Mouse (Mus musculus): ENCODE measurements around the gene Creb3l1. TPM values are rescaled to one million over a fixed set of nuclear protein-coding genes. Genes with fewer than 3 reads are reported as not detected.

Gene Creb3l1
- polyA plus RNA-seq, 1 experiment from 2014 or later, result 3.4 TPM

DNA sequence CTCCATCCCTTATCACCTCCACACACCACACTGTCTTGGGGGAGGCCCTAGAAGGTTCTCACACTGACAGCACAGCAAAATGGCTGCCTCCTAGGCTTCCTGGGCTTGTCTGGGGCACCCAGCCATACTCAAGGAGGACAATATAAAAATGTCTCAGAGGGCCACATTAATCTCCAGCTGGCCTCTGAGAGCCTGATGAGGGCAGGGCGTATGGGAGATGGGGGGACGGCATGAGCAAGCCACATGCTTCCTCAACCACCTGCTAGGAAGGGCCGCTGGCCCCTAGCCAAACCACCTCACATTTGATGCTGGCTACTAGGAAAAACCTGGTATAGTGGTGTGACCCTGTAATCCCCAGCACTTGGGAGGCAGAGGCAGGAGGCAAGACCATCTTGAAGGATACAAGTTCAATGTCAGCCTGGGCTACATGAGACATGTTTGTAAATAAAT, 75.5 kb downstream of the Creb3l1 start:
- 67% methylated on average over 3 of the region's 3 CpGs for WGBS

DNA sequence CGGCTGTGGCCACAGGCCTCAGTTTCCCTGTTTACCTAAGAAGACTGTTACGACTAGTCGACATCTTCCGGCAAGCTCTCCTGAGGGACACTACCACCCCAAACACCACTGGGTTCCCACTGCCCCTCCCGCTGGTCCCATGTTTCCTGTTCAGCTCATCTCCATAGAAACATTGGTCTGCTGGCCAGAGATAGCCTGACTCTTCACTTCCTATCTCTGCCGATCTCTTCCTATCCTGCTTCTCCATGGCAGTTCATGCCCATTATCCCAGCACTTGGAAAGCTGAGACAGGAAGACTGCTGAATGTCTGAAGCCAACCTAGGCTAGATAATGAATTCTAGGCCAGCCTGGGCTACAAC, 76.2 kb downstream of the Creb3l1 start:
- H3K4me3 ChIP-seq (replicated peaks), result no peak overlapping the region
- 77% methylated on average over 6 of the region's 6 CpGs for WGBS
- no peaks in the 10 kb centered on the region for H3K27me3 ChIP-seq (replicated peaks)
- H3K9ac ChIP-seq (replicated peaks), result no peak overlapping the region
- no peaks in the 10 kb centered on the region for H3K36me3 ChIP-seq
- H3K27ac ChIP-seq (replicated peaks), result peak overlapping the region; percentile 23; the same call in 1 of the 2 replicates
- no peak for ATAC-seq (ENCODE audit: low FRiP score)
- H3K9me3 ChIP-seq (replicated peaks), result no peaks in the 10 kb centered on the region
- H3K4me2 ChIP-seq, result no peak overlapping the region
- H3K4me1 ChIP-seq, result peaks cover 60% of the 10 kb centered on the region

More for the DNA sequence above, 75.5 kb downstream of the Creb3l1 start:
- no peaks in the 10 kb centered on the region for H3K36me3 ChIP-seq
- no peaks in the 10 kb centered on the region for H3K27me3 ChIP-seq (replicated peaks)
- H3K9ac ChIP-seq (replicated peaks), result no peak overlapping the region
- H3K4me1 ChIP-seq, result peaks cover 66% of the 10 kb centered on the region
- ATAC-seq (ENCODE audit: low FRiP score), result no peak
- H3K27ac ChIP-seq (replicated peaks), result peak overlapping the region; percentile 67; the same call in 1 of the 2 replicates
- H3K4me2 ChIP-seq, result no peak overlapping the region
- no peaks in the 10 kb centered on the region for H3K9me3 ChIP-seq (replicated peaks)
- no peak overlapping the region for H3K4me3 ChIP-seq (replicated peaks)

DNA sequence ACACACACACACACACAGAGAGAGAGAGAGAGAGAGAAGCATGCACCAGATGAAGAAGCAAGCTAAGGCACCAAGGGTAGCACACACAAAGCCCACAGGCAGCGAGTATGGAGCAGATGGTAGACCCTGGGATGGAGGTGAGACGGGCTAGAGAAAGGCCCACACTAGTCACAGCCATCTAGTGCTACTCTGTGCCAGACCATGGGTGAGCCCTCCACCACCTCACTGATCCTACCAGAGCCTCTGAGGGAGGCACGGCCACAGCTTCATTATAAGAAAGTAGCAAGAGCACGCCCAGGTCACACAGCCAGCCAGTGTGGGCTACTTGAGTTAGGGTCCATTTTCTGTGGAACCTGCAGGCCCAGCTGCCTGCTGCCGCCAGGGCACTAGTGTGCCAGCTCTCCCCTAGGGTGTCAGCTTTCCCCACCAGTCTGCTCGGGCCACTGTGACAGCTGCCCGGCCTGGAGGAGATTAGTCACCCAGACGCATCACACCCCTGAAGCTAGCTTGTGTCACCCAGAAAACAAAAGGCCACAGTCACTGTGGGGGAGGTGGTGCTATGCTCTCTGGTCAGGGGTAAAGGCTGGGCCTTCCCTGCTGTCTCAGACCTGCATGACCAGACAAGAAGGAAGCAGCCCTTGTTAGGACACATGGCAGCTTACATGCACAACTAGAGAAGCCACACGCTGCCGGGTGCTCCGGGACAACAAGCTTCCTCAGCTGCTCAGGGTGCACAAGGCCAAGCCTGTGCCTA, 76.7 kb downstream of the Creb3l1 start:
- Histone ChIP-seq H3K27me3 (replicated peaks) (no peaks in the 10 kb centered on the region), H3K9me3 (replicated peaks) (no peaks in the 10 kb centered on the region), H3K36me3 (no peaks in the 10 kb centered on the region), H3K4me1 (peaks cover 60% of the 10 kb centered on the region), H3K4me3 (replicated peaks) (no peak overlapping the region), H3K27ac (replicated peaks) (peak overlapping the region; percentile 23; the same call in 1 of the 2 replicates), H3K4me2 (no peak overlapping the region), H3K9ac (replicated peaks) (no peak overlapping the region)
- no peak for ATAC-seq (ENCODE audit: low FRiP score)
- 54% methylated on average over 11 of the region's 11 CpGs for WGBS

DNA sequence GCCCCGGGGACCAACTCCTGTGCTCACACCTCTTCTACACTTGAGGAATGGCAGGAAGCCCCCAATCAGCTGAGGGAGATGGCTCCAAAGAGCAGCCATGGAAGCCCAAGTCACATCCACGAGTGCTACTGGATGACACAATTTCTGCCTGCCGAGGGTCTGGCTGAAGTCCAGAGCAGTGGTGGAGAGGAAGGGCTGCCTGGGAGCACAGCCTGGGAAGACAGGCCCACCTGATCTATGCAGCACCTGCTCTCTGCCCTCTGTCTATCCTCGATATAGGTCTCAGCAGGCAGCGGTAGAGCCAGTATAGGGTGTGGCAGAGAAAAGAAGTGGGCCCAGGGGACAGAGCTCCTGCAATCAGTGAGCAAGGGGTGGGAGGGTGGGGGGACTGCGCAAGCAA, 77.5 kb downstream of the Creb3l1 start:
- H3K4me3 ChIP-seq (replicated peaks), result no peak overlapping the region
- H3K9ac ChIP-seq (replicated peaks), result no peak overlapping the region
- H3K27me3 ChIP-seq (replicated peaks), result no peaks in the 10 kb centered on the region
- no peaks in the 10 kb centered on the region for H3K9me3 ChIP-seq (replicated peaks)
- no peak overlapping the region for H3K4me2 ChIP-seq
- no peaks in the 10 kb centered on the region for H3K36me3 ChIP-seq
- no peak for ATAC-seq (ENCODE audit: low FRiP score)
- peaks cover 60% of the 10 kb centered on the region for H3K4me1 ChIP-seq
- no peak overlapping the region for H3K27ac ChIP-seq (replicated peaks)
- WGBS, result 41% methylated on average over 6 of the region's 6 CpGs

DNA sequence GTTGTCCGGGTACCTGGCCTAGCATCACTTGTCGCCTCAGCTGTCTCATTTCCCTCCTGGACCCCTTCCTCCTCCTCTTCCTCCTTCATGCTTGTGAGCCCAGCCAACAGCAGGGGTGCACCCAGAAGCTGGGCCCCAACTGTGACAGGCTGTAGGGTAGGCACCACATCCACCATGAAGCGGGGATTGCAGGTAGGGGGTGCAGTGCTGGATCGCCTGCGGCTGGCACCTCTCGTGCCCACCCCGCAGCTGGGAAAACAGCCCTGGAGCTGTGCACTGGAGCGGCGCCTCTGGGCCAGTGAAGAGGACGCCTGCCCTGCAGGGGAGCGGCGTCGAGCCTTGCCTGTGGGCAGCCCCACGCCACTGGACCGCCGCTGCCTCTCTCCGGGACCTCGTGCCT, 78.8 kb downstream of the Creb3l1 start, which contains the start of gene Gm9821:
Gene Gm9821, plus strand, starts transcription at position 221 of the 400 bp plus-strand sequence.
- Histone ChIP-seq H3K4me2 (no peak within 1 kb of the TSS), H3K4me3 (replicated peaks) (no peak within 1 kb of the TSS), H3K36me3 (peaks cover 4% of the 10 kb centered on the region), H3K27me3 (replicated peaks) (no peaks in the 10 kb centered on the region), H3K9me3 (replicated peaks) (no peaks in the 10 kb centered on the region), H3K9ac (replicated peaks) (0 out of 2 replicates have a peak within 1 kb of the TSS, but pooled peaks have one; percentile 2), H3K4me1 (peaks cover 56% of the 10 kb centered on the region), H3K27ac (replicated peaks) (no peak within 1 kb of the TSS)
- no peak for ATAC-seq (ENCODE audit: low FRiP score)
- 90% methylated on average over 18 of the region's 18 CpGs for WGBS

DNA sequence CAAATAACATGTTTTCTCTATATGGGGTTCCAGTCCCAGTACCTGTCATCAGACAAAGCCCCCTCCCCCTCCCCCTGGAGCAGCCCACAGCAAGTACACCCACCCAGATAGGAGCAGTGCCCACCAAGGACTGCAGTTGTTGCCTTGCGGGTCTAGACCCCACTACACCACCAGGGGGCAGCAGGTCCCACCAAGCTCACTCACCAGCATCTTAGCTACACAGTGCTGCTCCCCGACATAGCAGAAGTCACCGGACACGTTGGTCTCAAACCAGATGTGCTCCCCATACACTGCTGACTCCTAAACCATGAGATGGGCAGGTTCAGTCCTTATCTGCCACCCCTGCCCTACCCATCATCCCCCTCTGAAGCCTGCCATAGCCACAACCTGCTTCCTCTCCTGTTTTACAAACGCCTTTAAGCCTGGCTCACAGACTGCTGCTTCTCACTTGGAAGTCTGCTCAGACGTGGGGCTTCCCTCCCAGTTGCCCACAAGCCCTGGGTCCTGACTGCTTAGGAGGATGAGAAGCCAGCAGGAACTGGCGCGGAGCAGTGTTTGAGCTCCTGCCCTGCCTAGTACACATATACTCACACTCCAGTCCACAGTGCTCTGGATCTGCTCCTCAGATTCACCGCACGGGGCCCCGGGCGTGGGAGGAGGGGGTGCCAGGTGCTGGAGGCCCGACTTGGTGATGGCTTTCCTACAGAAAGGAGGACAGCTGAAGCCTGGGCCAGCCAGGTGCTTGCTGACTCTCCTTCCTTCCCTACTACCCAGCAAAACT, 79.9 kb downstream of the Creb3l1 start:
- H3K27me3 ChIP-seq (replicated peaks), result no peaks in the 10 kb centered on the region
- no peak overlapping the region for H3K4me3 ChIP-seq (replicated peaks)
- 51% methylated on average over 13 of the region's 13 CpGs for WGBS
- peaks cover 10% of the 10 kb centered on the region for H3K36me3 ChIP-seq
- 0 out of 2 replicates have a peak overlapping the region, but pooled peaks have one; percentile 2 for H3K9ac ChIP-seq (replicated peaks)
- H3K4me1 ChIP-seq, result peaks cover 45% of the 10 kb centered on the region
- H3K27ac ChIP-seq (replicated peaks), result no peak overlapping the region
- peak; percentile 72 for ATAC-seq (ENCODE audit: low FRiP score)
- no peaks in the 10 kb centered on the region for H3K9me3 ChIP-seq (replicated peaks)
- H3K4me2 ChIP-seq, result no peak overlapping the region

DNA sequence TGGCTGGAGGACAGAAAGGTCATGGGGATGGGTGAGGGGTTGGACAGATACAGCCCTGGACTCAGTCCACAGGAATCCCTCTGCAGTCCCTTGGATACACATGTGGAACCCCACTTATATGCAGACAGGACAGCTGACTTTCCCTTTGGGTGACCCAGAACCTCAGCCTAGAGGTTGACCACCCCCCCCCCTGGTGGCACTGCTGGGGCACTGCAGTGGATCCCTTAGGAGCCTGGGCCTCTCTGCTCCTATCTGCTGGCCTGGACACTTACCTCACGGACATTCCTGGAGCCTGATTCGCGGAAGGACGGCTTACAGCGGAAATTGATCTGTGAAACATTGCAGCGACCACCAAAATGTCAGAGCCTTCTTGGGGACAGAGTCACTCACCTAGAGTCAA, 81.9 kb downstream of the Creb3l1 start:
- Histone ChIP-seq H3K9me3 (replicated peaks) (no peaks in the 10 kb centered on the region), H3K4me3 (replicated peaks) (no peak overlapping the region), H3K4me1 (peaks cover 27% of the 10 kb centered on the region), H3K36me3 (peaks cover 30% of the 10 kb centered on the region), H3K9ac (replicated peaks) (no peak overlapping the region), H3K4me2 (no peak overlapping the region), H3K27me3 (replicated peaks) (no peaks in the 10 kb centered on the region), H3K27ac (replicated peaks) (no peak overlapping the region)
- 79% methylated on average over 6 of the region's 6 CpGs for WGBS
- no peak for ATAC-seq (ENCODE audit: low FRiP score)

DNA sequence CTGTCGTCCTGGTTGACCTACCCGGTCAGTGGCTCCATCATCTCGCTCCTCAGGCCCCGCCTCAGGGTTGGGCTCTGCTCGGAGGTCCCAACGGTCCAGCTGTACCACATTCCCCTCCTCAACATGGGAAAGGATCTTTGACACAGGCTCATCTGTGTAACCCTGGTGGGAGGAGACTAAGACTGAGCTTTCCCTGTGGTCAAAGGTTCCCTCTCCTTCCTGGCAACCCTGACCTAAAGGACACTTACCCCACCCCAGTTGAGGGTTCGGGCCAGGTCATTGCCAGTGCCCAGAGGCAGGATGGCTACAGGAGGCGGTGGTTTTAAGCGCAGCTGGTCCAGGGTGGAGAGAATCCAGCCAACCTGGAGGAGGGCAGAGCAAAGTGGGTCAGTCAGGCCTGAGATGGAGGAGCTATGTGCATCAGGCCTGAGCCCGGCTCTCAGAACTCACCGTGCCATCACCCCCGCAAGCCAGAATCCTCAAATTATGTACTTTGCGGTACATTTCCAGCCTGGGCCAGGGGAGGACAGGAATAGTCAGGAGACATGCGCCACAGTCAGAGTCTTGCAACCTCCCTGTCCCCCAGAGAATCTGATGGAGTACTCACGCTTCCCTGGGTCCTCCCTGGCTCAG, 84.9 kb downstream of the Creb3l1 start:
- Histone ChIP-seq H3K9ac (replicated peaks) (no peak overlapping the region), H3K27me3 (replicated peaks) (no peaks in the 10 kb centered on the region), H3K36me3 (peaks cover 47% of the 10 kb centered on the region), H3K9me3 (replicated peaks) (no peaks in the 10 kb centered on the region), H3K4me1 (peaks cover 4% of the 10 kb centered on the region), H3K27ac (replicated peaks) (no peak overlapping the region), H3K4me2 (no peak overlapping the region), H3K4me3 (replicated peaks) (no peak overlapping the region)
- WGBS, result 81% methylated on average over 15 of the region's 15 CpGs
- ATAC-seq (ENCODE audit: low FRiP score), result no peak

DNA sequence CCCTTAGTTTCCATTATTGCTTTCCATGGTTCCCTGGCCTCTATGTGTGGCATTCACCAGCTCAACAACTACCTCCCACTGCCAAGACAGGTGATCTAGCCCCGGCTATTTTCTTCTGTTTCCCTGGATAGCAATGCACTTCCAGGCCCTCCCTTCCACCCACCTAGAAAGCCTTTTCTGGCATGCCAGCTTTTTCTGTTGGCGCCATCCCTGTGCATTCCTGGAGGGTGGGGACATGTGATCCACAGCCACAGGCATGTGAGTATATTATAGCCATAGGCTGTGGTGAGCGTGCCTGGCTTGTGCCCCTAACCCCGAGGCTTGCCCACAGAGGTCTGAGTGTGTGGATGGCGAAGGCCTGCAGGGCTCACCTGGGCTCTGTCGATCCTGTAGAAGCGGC, 88.1 kb downstream of the Creb3l1 start:
- Histone ChIP-seq H3K27me3 (replicated peaks) (no peaks in the 10 kb centered on the region), H3K9me3 (replicated peaks) (no peaks in the 10 kb centered on the region), H3K27ac (replicated peaks) (no peak overlapping the region), H3K36me3 (peaks cover 47% of the 10 kb centered on the region), H3K4me3 (replicated peaks) (no peak overlapping the region), H3K4me2 (no peak overlapping the region), H3K9ac (replicated peaks) (no peak overlapping the region), H3K4me1 (peaks cover 21% of the 10 kb centered on the region)
- WGBS, result 92% methylated on average over 7 of the region's 7 CpGs
- no peak for ATAC-seq (ENCODE audit: low FRiP score)

DNA sequence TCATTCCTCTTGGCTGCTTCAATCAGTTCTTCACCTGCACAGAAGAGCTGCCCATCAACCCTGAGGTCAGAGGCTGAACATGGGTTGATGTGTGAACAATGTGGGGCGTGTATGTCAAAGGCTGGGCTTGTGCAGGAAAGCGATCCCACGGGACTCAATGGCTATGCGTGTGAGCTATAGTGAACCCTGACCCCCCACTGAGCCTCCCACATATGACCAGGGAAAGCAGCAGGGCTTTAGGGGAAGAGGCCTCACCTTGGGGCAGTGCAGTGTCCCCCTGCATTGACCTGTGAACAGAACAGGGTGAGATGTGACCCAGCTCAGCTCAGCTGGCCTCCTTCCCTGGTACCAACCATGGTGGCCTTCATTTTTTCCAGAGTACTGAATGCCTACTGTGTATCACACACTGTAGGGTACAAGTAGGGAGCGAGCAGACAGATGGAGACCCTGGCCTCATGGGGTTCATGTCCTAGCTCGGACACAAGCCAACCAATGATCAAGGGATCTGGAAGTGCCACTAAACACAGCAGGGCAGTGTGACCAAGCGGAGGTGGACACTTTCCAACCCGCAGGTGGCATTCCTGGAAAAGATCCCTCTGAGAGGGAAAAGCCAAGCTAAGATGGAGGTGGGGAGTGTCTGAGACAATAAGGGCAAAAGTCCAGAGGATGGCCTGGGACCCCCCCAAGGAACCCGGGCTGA, 89.3 kb downstream of the Creb3l1 start:
- no peak overlapping the region for H3K4me3 ChIP-seq (replicated peaks)
- no peak overlapping the region for H3K9ac ChIP-seq (replicated peaks)
- H3K36me3 ChIP-seq, result peaks cover 39% of the 10 kb centered on the region
- 93% methylated on average over 9 of the region's 9 CpGs for WGBS
- H3K4me2 ChIP-seq, result no peak overlapping the region
- no peaks in the 10 kb centered on the region for H3K27me3 ChIP-seq (replicated peaks)
- H3K9me3 ChIP-seq (replicated peaks), result no peaks in the 10 kb centered on the region
- no peak for ATAC-seq (ENCODE audit: low FRiP score)
- H3K27ac ChIP-seq (replicated peaks), result no peak overlapping the region
- peaks cover 33% of the 10 kb centered on the region for H3K4me1 ChIP-seq

DNA sequence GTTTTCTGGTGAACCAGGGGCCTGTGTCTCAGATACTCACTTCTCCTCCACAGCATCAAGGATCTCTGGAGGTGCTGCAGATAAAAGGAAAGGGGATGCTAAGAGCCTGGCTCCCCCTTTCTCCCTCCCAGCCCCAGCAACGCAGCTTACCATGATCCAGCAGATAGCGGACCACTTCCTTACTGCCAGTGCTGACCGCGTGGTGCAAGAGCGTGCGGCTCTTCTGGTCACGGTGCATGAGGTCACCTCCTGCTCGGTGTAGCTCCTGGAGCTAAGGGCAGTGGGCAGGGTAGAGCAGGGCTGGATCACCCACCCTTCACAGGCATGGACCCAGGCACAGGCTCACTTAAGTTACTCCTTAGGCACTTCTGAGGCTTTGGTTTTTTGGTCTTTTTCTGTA, 90.3 kb downstream of the Creb3l1 start:
- Histone ChIP-seq H3K4me2 (no peak overlapping the region), H3K27me3 (replicated peaks) (no peaks in the 10 kb centered on the region), H3K36me3 (peaks cover 33% of the 10 kb centered on the region), H3K9ac (replicated peaks) (no peak overlapping the region), H3K9me3 (replicated peaks) (no peaks in the 10 kb centered on the region), H3K4me1 (peaks cover 39% of the 10 kb centered on the region), H3K4me3 (replicated peaks) (no peak overlapping the region), H3K27ac (replicated peaks) (no peak overlapping the region)
- no peak for ATAC-seq (ENCODE audit: low FRiP score)
- 63% methylated on average over 8 of the region's 8 CpGs for WGBS

Data from neural tube, embryonic 15.5 days (tissue).